Comparison of ENCODE assay signal across 15 mouse cellular contexts in the genomic region with DNA sequence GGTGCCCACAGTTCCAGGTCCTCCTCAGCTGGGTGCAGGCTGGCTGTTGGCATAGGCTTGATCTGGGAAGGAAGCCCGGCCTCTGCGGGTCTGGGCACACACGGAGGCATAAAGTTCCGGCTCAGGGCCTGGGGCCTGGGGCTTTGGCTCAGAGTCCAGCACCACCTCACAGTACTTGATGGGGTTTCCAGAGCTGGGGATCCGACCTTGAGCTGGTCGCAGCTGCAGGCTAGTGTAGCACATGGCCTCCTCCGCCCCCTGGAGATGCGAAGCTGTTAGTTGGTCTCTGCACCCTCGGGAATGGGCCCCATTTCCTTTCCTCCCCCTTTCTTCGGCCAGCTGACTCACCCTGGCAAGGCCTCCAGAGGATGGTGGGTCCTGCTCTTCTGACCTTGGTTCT. TPM values are rescaled to one million over a fixed set of nuclear protein-coding genes. Genes with fewer than 3 reads are reported as not detected.
A peak's percentile ranks its signal among the peaks of the same experiment; 100 is the strongest.
DNase-seq lines count a peak whose midpoint lies in the region; ATAC-seq and TF ChIP-seq lines count a peak whose summit lies in the region.
"Had no signal": no experiment of that assay in that cellular context is flagged by ENCODE, and none has a peak within 500 bp of the region (broad histone marks: within the 10 kb centered on the region; RNA-seq: fewer than 3 reads in every experiment).

No protein-coding gene starts in this region.

- no peak for TF ChIP-seq CTCF in bone marrow, adult 2 months (IDR thresholded peaks at IDR 0.05; ENCODE audit: control insufficient read depth, insufficient read depth, low read length)

- peak overlapping the region; percentile 23; the same call in 1 of the 2 replicates for H3K27ac ChIP-seq in bone marrow, adult 2 months (ENCODE audit: control insufficient read depth, insufficient read depth, low read depth, low read length, poor library complexity)
- H3K27ac ChIP-seq in forebrain, embryonic 16.5 days (ENCODE audit: low read length), result no peak overlapping the region
- H3K27ac ChIP-seq in kidney, embryonic 14.5 days (ENCODE audit: low read depth, low read length), result no peak overlapping the region
- H3K27ac ChIP-seq: embryonic facial prominence, embryonic 15.5 days; forebrain, embryonic 13.5 days had no signal

- no peaks in the 10 kb centered on the region; the same call in 1 of the 2 replicates for H3K4me1 ChIP-seq in bone marrow, adult 2 months (ENCODE audit: control insufficient read depth, insufficient read depth, low read length)
- no peaks in the 10 kb centered on the region; the same call in 1 of the 2 replicates for H3K4me1 ChIP-seq in forebrain, embryonic 16.5 days (replicated peaks; ENCODE audit: control insufficient read depth, insufficient read depth, low read length)
- H3K4me1 ChIP-seq in kidney, embryonic 14.5 days (ENCODE audit: control insufficient read depth, insufficient read depth, low read length), result peaks cover 3% of the 10 kb centered on the region; the same call in 1 of the 2 replicates
- H3K4me1 ChIP-seq: forebrain, embryonic 13.5 days had no signal

- H3K9ac ChIP-seq in forebrain, embryonic 16.5 days (replicated peaks; ENCODE audit: low read depth, low read length), result no peak overlapping the region
- no peak overlapping the region for H3K9ac ChIP-seq in kidney, embryonic 14.5 days (ENCODE audit: low read depth, low read length)
- H3K9ac ChIP-seq: embryonic facial prominence, embryonic 15.5 days; forebrain, embryonic 13.5 days had no signal

- H3K4me3 ChIP-seq in bone marrow, adult 2 months (replicated peaks; ENCODE audit: control insufficient read depth, low read depth, low read length), result no peak overlapping the region
- no peak overlapping the region for H3K4me3 ChIP-seq in forebrain, embryonic 16.5 days (replicated peaks; ENCODE audit: low read length)
- H3K4me3 ChIP-seq in kidney, embryonic 14.5 days (ENCODE audit: low read length), result no peak overlapping the region
- H3K4me3 ChIP-seq: embryonic facial prominence, embryonic 15.5 days; forebrain, embryonic 13.5 days; myocyte had no signal

- 42% methylated on average over 10 of the region's 10 CpGs for WGBS in bone marrow, adult 2 months
- WGBS in forebrain, embryonic 16.5 days, result 76% methylated on average over 10 of the region's 10 CpGs
- 67% methylated on average over 10 of the region's 10 CpGs for WGBS in kidney, embryonic 14.5 days

- no peak for TF ChIP-seq POLR2A in bone marrow, adult 2 months (IDR thresholded peaks at IDR 0.05; ENCODE audit: borderline replicate concordance, control insufficient read depth, low read depth, low read length)

- no peak overlapping the region for H3K4me2 ChIP-seq in forebrain, embryonic 16.5 days (ENCODE audit: low read length)
- no peak overlapping the region for H3K4me2 ChIP-seq in kidney, embryonic 14.5 days (replicated peaks; ENCODE audit: low read depth, low read length)
- H3K4me2 ChIP-seq: embryonic facial prominence, embryonic 15.5 days; forebrain, embryonic 13.5 days; midbrain, embryonic 11.5 days had no signal

- no peaks in the 10 kb centered on the region for H3K9me3 ChIP-seq in forebrain, embryonic 16.5 days (ENCODE audit: control insufficient read depth, low read length)
- H3K9me3 ChIP-seq in kidney, embryonic 14.5 days (ENCODE audit: control insufficient read depth, low read length), result no peaks in the 10 kb centered on the region
- H3K9me3 ChIP-seq: embryonic facial prominence, embryonic 15.5 days; forebrain, embryonic 13.5 days had no signal

- ATAC-seq in cerebellum, adult (ENCODE audit: insufficient number of reproducible peaks, low FRiP score, low TSS enrichment), result 0 out of 2 replicates have a peak, but pooled peaks have one; percentile 20
- ATAC-seq in forebrain, embryonic 16.5 days, result no peak
- ATAC-seq in kidney, embryonic 14.5 days (ENCODE audit: low FRiP score, low TSS enrichment), result no peak
- ATAC-seq: forebrain, embryonic 13.5 days; lung, postnatal 0 days had no signal

- no peaks in the 10 kb centered on the region for H3K27me3 ChIP-seq in forebrain, embryonic 16.5 days (replicated peaks; ENCODE audit: control insufficient read depth, insufficient read depth, low read length)
- no peaks in the 10 kb centered on the region for H3K27me3 ChIP-seq in kidney, embryonic 14.5 days (ENCODE audit: control insufficient read depth, insufficient read depth, low read length)
- H3K27me3 ChIP-seq: embryonic facial prominence, embryonic 15.5 days; forebrain, embryonic 13.5 days had no signal

- no peaks in the 10 kb centered on the region for H3K36me3 ChIP-seq in forebrain, embryonic 16.5 days (ENCODE audit: control insufficient read depth, insufficient read depth)
- H3K36me3 ChIP-seq in kidney, embryonic 14.5 days (ENCODE audit: control insufficient read depth, insufficient read depth, low read length), result no peaks in the 10 kb centered on the region
- H3K36me3 ChIP-seq: embryonic facial prominence, embryonic 15.5 days had no signal

- DNase-seq in cerebellum, postnatal 4 days (ENCODE audit: low spot score in 2 of 2), result no peak
- DNase-seq in kidney, postnatal 10 days, result peak; percentile 14
- no peak for DNase-seq in kidney, adult 11 months
- peak; percentile 32 to 48 for DNase-seq in thymus, postnatal 10 days (ENCODE audit: low spot score in 2 of 2)

RNA-seq across cellular contexts. Expression of a gene that starts 0.9 kb away (rescaled TPM):
- polyA plus RNA-seq in bone marrow, adult 2 months (2011; ENCODE audit: insufficient read depth, insufficient read length, low replicate concordance, missing spikeins), result 1.1 TPM in 1 of 2 replicates, not detected in the other
- not detected in 2 replicates for polyA plus RNA-seq in forebrain, embryonic 16.5 days (2015; fragmentation: Nextera tagmentation; extraction: Ambion mirVana)
- not detected in 2 replicates for polyA plus RNA-seq in kidney, embryonic 14.5 days (2014; fragmentation: Nextera tagmentation; extraction: Ambion mirVana)
- polyA plus RNA-seq: C2C12; embryonic facial prominence, embryonic 15.5 days; forebrain, embryonic 13.5 days; intestine, embryonic 14.5 days; lung, postnatal 0 days; midbrain, embryonic 11.5 days; myocyte had no signal

RNA-seq across cellular contexts. Expression of a gene that starts 10.1 kb away (rescaled TPM):
- polyA plus RNA-seq in bone marrow, adult 2 months (2011; ENCODE audit: insufficient read depth, insufficient read length, low replicate concordance, missing spikeins), result 37.7 and 76.5 TPM in 2 replicates
- polyA plus RNA-seq in forebrain, embryonic 16.5 days (2015; fragmentation: Nextera tagmentation; extraction: Ambion mirVana), result 62.0 and 63.1 TPM in 2 replicates
- polyA plus RNA-seq in kidney, embryonic 14.5 days (2014; fragmentation: Nextera tagmentation; extraction: Ambion mirVana), result 59.4 and 72.2 TPM in 2 replicates

RNA-seq across cellular contexts. Expression of a gene that starts 16.9 kb away (rescaled TPM):
- 88.6 and 105 TPM in 2 replicates for polyA plus RNA-seq in bone marrow, adult 2 months (2011; ENCODE audit: insufficient read depth, insufficient read length, low replicate concordance, missing spikeins)
- 17.4 and 18.8 TPM in 2 replicates for polyA plus RNA-seq in forebrain, embryonic 16.5 days (2015; fragmentation: Nextera tagmentation; extraction: Ambion mirVana)
- 36.4 and 38.2 TPM in 2 replicates for polyA plus RNA-seq in kidney, embryonic 14.5 days (2014; fragmentation: Nextera tagmentation; extraction: Ambion mirVana)

RNA-seq across cellular contexts. Expression of a gene that starts 24.2 kb away (rescaled TPM):
- polyA plus RNA-seq in bone marrow, adult 2 months (2011; ENCODE audit: insufficient read depth, insufficient read length, low replicate concordance, missing spikeins), result 1.5 TPM in 1 of 2 replicates, not detected in the other
- 0.16 and 0.20 TPM in 2 replicates for polyA plus RNA-seq in forebrain, embryonic 16.5 days (2015; fragmentation: Nextera tagmentation; extraction: Ambion mirVana)
- 0.80 and 1.3 TPM in 2 replicates for polyA plus RNA-seq in kidney, embryonic 14.5 days (2014; fragmentation: Nextera tagmentation; extraction: Ambion mirVana)

RNA-seq across cellular contexts. Expression of a gene that starts 28.2 kb away (rescaled TPM):
- 186 and 275 TPM in 2 replicates for polyA plus RNA-seq in bone marrow, adult 2 months (2011; ENCODE audit: insufficient read depth, insufficient read length, low replicate concordance, missing spikeins)
- polyA plus RNA-seq in forebrain, embryonic 16.5 days (2015; fragmentation: Nextera tagmentation; extraction: Ambion mirVana), result 3.6 and 6.5 TPM in 2 replicates
- polyA plus RNA-seq in kidney, embryonic 14.5 days (2014; fragmentation: Nextera tagmentation; extraction: Ambion mirVana), result 5.1 and 5.2 TPM in 2 replicates

Comparison
In these comparisons a context has a peak if more than half of its experiments do, and no peak if none do; other contexts are left out.
1. DNase-seq: peak in kidney, postnatal 10 days (single experiment) and thymus, postnatal 10 days (2 of 2); none in cerebellum, postnatal 4 days (0 of 2) and kidney, adult 11 months (single experiment).